10 mouse cellular contexts compared by ENCODE assay signal in the genomic region with DNA sequence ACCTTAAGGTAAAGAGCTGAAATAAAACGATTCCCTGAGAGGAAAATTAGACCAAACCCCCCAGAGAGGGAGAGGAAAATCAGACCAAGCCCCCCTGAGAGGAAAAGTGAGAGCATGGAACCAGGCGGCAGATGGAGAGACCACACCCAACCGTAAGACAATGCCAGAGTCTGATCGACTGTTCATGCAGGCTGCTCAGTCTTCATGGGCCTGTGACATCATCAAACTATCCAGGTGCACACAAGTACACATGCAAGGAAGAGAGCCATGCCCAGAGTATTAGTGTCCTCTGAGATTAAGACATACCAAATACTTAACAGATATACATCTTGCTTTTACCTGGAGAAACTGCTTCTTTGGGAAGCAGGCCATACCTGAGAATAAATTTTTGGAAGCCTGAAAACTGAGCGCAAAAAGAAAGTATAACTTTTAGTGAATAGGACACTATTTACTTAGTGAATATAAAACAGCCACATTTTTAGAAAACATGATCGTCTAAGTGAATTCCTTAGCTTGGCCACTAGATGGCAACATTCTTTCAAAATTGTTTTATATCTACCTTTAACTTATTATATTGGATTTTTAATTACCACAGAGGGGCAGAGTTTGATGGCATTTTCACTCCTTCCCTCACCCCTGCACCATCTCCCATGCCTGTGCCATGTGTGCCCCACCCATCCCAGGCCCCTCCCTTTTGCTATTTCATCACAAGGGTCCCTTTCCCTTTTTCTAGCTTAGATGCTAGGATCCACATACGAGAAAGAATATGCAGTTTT. TPM values are rescaled to one million over a fixed set of nuclear protein-coding genes. Genes with fewer than 3 reads are reported as not detected.
DNase-seq lines count a peak whose midpoint lies in the region; ATAC-seq and TF ChIP-seq lines count a peak whose summit lies in the region.
"Had no signal": no experiment of that assay in that cellular context is flagged by ENCODE, and none has a peak within 500 bp of the region (broad histone marks: within the 10 kb centered on the region; RNA-seq: fewer than 3 reads in every experiment).

No protein-coding gene starts in this region.

- no peak for DNase-seq in gastrocnemius, adult 2 months
- DNase-seq in gastrocnemius, postnatal 25 days = no peak
- peak; percentile 76 for DNase-seq in lung, postnatal 0 days (ENCODE audit: low spot score)
- no peak for DNase-seq in lung, postnatal 14 days
- peak; percentile 49 for DNase-seq in retina, postnatal 1 day
- no peak for DNase-seq in adrenal gland, postnatal 25 days
- no peak for DNase-seq in thymus, postnatal 25 days

- 0 out of 2 replicates have a peak overlapping the region, but pooled peaks have one; percentile 3 for H3K4me2 ChIP-seq in lung, postnatal 0 days (replicated peaks; ENCODE audit: low read depth, low read length)
- H3K4me2 ChIP-seq: embryonic facial prominence, embryonic 12.5 days; liver, embryonic 15.5 days had no signal

- 38% methylated on average over 7 of the region's 7 CpGs for WGBS in lung, postnatal 0 days

- TF ChIP-seq CTCF in gastrocnemius, adult 2 months (IDR thresholded peaks at IDR 0.05) = peak; percentile 66
- peak; percentile 57 for TF ChIP-seq CTCF in lung, postnatal 0 days (IDR thresholded peaks at IDR 0.05)
- TF ChIP-seq CTCF in cortical plate, adult 2 months (IDR thresholded peaks at IDR 0.05; ENCODE audit: extremely low read depth, insufficient read depth, low read length) = peak; percentile 19

- no peaks in the 10 kb centered on the region for H3K9me3 ChIP-seq in lung, postnatal 0 days (ENCODE audit: low read length)
- H3K9me3 ChIP-seq: embryonic facial prominence, embryonic 12.5 days; liver, embryonic 15.5 days had no signal

- H3K9ac ChIP-seq in lung, postnatal 0 days (replicated peaks; ENCODE audit: low read depth) = no peak overlapping the region
- H3K9ac ChIP-seq: embryonic facial prominence, embryonic 12.5 days; liver, embryonic 15.5 days had no signal

- no peak for TF ChIP-seq POLR2A in cortical plate, adult 2 months (IDR thresholded peaks at IDR 0.05; ENCODE audit: extremely low read depth, insufficient read depth, low read length)

- intact Hi-C loops in gastrocnemius, adult 2 months (cut with DNase I) = loop anchor here (2.0 to 5.0 kb wide), 2 partner anchors 556 to 654 kb away; no protein-coding TSS in a partner anchor

- no peaks in the 10 kb centered on the region for H3K27me3 ChIP-seq in lung, postnatal 0 days (replicated peaks; ENCODE audit: insufficient read depth, low read length)
- H3K27me3 ChIP-seq: embryonic facial prominence, embryonic 12.5 days; liver, embryonic 15.5 days had no signal

- H3K4me1 ChIP-seq in lung, postnatal 0 days (ENCODE audit: insufficient read depth, low read depth, low read length) = no peaks in the 10 kb centered on the region
- H3K4me1 ChIP-seq in cortical plate, adult 2 months (ENCODE audit: control insufficient read depth, insufficient read depth, low read length) = no peaks in the 10 kb centered on the region
- H3K4me1 ChIP-seq: embryonic facial prominence, embryonic 12.5 days; liver, embryonic 15.5 days had no signal

- no peaks in the 10 kb centered on the region for H3K36me3 ChIP-seq in lung, postnatal 0 days (ENCODE audit: insufficient read depth, low read length)
- H3K36me3 ChIP-seq: embryonic facial prominence, embryonic 12.5 days; liver, embryonic 15.5 days had no signal

- H3K4me3 ChIP-seq in gastrocnemius, adult 2 months = no peak overlapping the region
- no peak overlapping the region for H3K4me3 ChIP-seq in lung, postnatal 0 days (ENCODE audit: low read depth, low read length)
- H3K4me3 ChIP-seq in cortical plate, adult 2 months (ENCODE audit: insufficient read depth, low read length) = no peak overlapping the region
- H3K4me3 ChIP-seq: embryonic facial prominence, embryonic 12.5 days; liver, embryonic 15.5 days had no signal

- H3K27ac ChIP-seq in gastrocnemius, adult 2 months = no peak overlapping the region
- H3K27ac ChIP-seq in lung, postnatal 0 days (ENCODE audit: low read length) = no peak overlapping the region
- no peak overlapping the region for H3K27ac ChIP-seq in cortical plate, adult 2 months (ENCODE audit: insufficient read depth, low read length)
- H3K27ac ChIP-seq: embryonic facial prominence, embryonic 12.5 days; liver, embryonic 15.5 days had no signal

- TF ChIP-seq EP300 in lung, postnatal 0 days (IDR thresholded peaks at IDR 0.05) = no peak

- ATAC-seq in lung, postnatal 0 days = peak; percentile 40; the same call in 1 of the 2 replicates

RNA-seq across cellular contexts. Expression of gene Kctd3, which starts 15.5 kb away (rescaled TPM):
- 10 to 100 TPM; 12.3 to 19.9 TPM for total RNA-seq in gastrocnemius, adult 2 months (2021)
- total RNA-seq in gastrocnemius, postnatal 25 days (2021) = 10 to 100 TPM; 22.8 to 23.6 TPM
- polyA plus RNA-seq in lung, postnatal 0 days (2015; fragmentation: Nextera tagmentation; extraction: Ambion mirVana) = 19.3 and 22.5 TPM in 2 replicates
- polyA plus RNA-seq in cortical plate, adult 2 months (2012; rRNA removed) = 87.2 and 91.9 TPM in 2 replicates
- total RNA-seq in adrenal gland, postnatal 25 days (2021) = 36.9 and 40.3 TPM in 2 replicates

Comparison
In these comparisons a context has a peak if more than half of its experiments do, and no peak if none do; other contexts are left out.
1. DNase-seq: peak in lung, postnatal 0 days (single experiment) and retina, postnatal 1 day (single experiment); none in gastrocnemius, adult 2 months (single experiment), gastrocnemius, postnatal 25 days (single experiment), lung, postnatal 14 days (single experiment), adrenal gland, postnatal 25 days (single experiment) and thymus, postnatal 25 days (single experiment).
2. Peak in every context shown above with its lines, with median percentiles within 50 percentile points of each other: CTCF ChIP-seq.